Mouse (Mus musculus) kidney, postnatal 0 days (tissue): ENCODE measurements at regions not wholly inside any gene's neighbourhood (a gene's known extent, or its start where the extent isn't known, plus 50 kb on each side); places are given as distances from the start of the nearest gene placed in this dataset.

Source experiments
- ATAC-seq: fragments of 200-750 bp; cut with Nextera tagmentation; replicated peaks from 2 replicates; pipeline ENCODE4 v1.8.0; 2017; ENCODE audit warnings: low read depth, moderate number of reproducible peaks, moderate TSS enrichment, moderate library complexity; ENCODE audit not compliant: low FRiP score
- DNase-seq: peaks from one replicate; pipeline ENCODE4 v3.0.0-alpha.2; 2016; ENCODE audit warnings: low spot score
- H3K27ac ChIP-seq: fragments of 300-500 bp; sonication (generic); 2 replicates; pipeline ENCODE4 v1.5.1; 2014; ENCODE audit warnings: mild to moderate bottlenecking
- H3K27me3 ChIP-seq: fragments of 300-500 bp; sonication (generic); 2 replicates; pipeline ENCODE4 v1.6.1; 2014; ENCODE audit warnings: low read length, mixed read lengths; ENCODE audit not compliant: insufficient read depth
- H3K36me3 ChIP-seq: fragments of 300-500 bp; sonication (generic); 2 replicates; pipeline ENCODE4 v1.6.1; 2014; ENCODE audit warnings: low read length, mixed read lengths; ENCODE audit not compliant: insufficient read depth
- H3K4me1 ChIP-seq: fragments of 300-500 bp; sonication (generic); replicated peaks from 2 replicates; pipeline ENCODE4 v1.6.1; 2014; ENCODE audit warnings: antibody characterized with exemption, low read length, mixed read lengths; ENCODE audit not compliant: insufficient read depth
- H3K4me2 ChIP-seq: fragments of 300-500 bp; sonication (generic); 2 replicates; pipeline ENCODE4 v1.6.1; 2014; ENCODE audit warnings: mild to moderate bottlenecking, low read length, moderate library complexity, mixed read lengths
- H3K4me3 ChIP-seq: fragments of 300-500 bp; sonication (generic); replicated peaks from 2 replicates; pipeline ENCODE4 v1.5.1; 2014; ENCODE audit warnings: low read depth, low read length
- H3K9ac ChIP-seq: fragments of 300-500 bp; sonication (generic); 2 replicates; pipeline ENCODE4 v1.6.1; 2014; ENCODE audit warnings: low read depth, low read length
- H3K9me3 ChIP-seq: fragments of 300-500 bp; sonication (generic); replicated peaks from 2 replicates; pipeline ENCODE4 v1.6.1; 2016; ENCODE audit warnings: low read length, inconsistent platforms, mixed read lengths
- CTCF ChIP-seq: IDR thresholded peaks from 2 replicates; pipeline ENCODE4 v1.5.1; 2016; ENCODE audit warnings: antibody characterized with exemption, low read depth, mild to moderate bottlenecking, moderate library complexity
- WGBS: fragments of 180-500 bp; shearing (Covaris S2); extraction: QIAGEN DNeasy Blood & Tissue Kit; methylation state at CpG from one replicate; pipeline ENCODE4 v1.1.7; 2014; 5-methylcytosine and 5-hydroxymethylcytosine counted together

- DNase-seq (no peak), ATAC-seq (no peak)
- Histone ChIP-seq H3K27me3 (no peaks in the 10 kb centered on the region), H3K4me3 (no peak overlapping the region), H3K4me1 (0 out of 2 replicates have a peak, but pooled peaks cover 5% of the 10 kb centered on the region), H3K27ac (no peak overlapping the region), H3K36me3 (no peaks in the 10 kb centered on the region), H3K4me2 (no peak overlapping the region), H3K9ac (no peak overlapping the region), H3K9me3 (no peaks in the 10 kb centered on the region)
- TF ChIP-seq CTCF, result no peak
- 73% methylated on average over 4 of the region's 4 CpGs for WGBS
Observed at GRCm38 (mm10) chr6:93165942-93166341, 222.7 kb upstream of the Adamts9 start.

GRCm38 (mm10) chr6:93152431-93153208, 209.3 kb upstream of the Adamts9 start:
- WGBS, result 84% methylated on average over 5 of the region's 5 CpGs

GRCm38 (mm10) chr6:93150531-93150930, 207.2 kb upstream of the Adamts9 start:
- peak; percentile 48 for DNase-seq

More at GRCm38 (mm10) chr6:93152431-93153208, 209.3 kb upstream of the Adamts9 start:
- Histone ChIP-seq H3K4me3 (no peak overlapping the region), H3K27me3 (no peaks in the 10 kb centered on the region), H3K9me3 (no peaks in the 10 kb centered on the region), H3K27ac (no peak overlapping the region), H3K4me2 (no peak overlapping the region), H3K9ac (no peak overlapping the region), H3K36me3 (no peaks in the 10 kb centered on the region), H3K4me1 (no peaks in the 10 kb centered on the region)
- no peak for TF ChIP-seq CTCF
- no peak for ATAC-seq
- no peak for DNase-seq

GRCm38 (mm10) chr6:93149956-93150355, 206.7 kb upstream of the Adamts9 start:
- ATAC-seq (no peak), DNase-seq (no peak)
- no peak overlapping the region for H3K4me3 ChIP-seq
- H3K9me3 ChIP-seq, result no peaks in the 10 kb centered on the region
- no peak overlapping the region for H3K27ac ChIP-seq
- no peak overlapping the region for H3K9ac ChIP-seq
- H3K36me3 ChIP-seq, result no peaks in the 10 kb centered on the region
- no peaks in the 10 kb centered on the region for H3K4me1 ChIP-seq
- no peak overlapping the region for H3K4me2 ChIP-seq
- TF ChIP-seq CTCF, result no peak
- no peaks in the 10 kb centered on the region for H3K27me3 ChIP-seq
- WGBS, result 47% methylated on average over 4 of the region's 4 CpGs

More at GRCm38 (mm10) chr6:93150531-93150930, 207.2 kb upstream of the Adamts9 start:
- WGBS, result 42% methylated on average over 2 of the region's 2 CpGs
- Histone ChIP-seq H3K9me3 (no peaks in the 10 kb centered on the region), H3K4me1 (no peaks in the 10 kb centered on the region), H3K27me3 (no peaks in the 10 kb centered on the region), H3K36me3 (no peaks in the 10 kb centered on the region), H3K4me3 (no peak overlapping the region), H3K4me2 (no peak overlapping the region), H3K27ac (no peak overlapping the region), H3K9ac (no peak overlapping the region)
- no peak for TF ChIP-seq CTCF
- no peak for ATAC-seq

- Histone ChIP-seq H3K36me3 (no peaks in the 10 kb centered on the region), H3K9ac (no peak overlapping the region), H3K27me3 (no peaks in the 10 kb centered on the region), H3K27ac (no peak overlapping the region), H3K4me1 (no peaks in the 10 kb centered on the region), H3K4me2 (no peak overlapping the region), H3K9me3 (no peaks in the 10 kb centered on the region), H3K4me3 (no peak overlapping the region)
- ATAC-seq (no peak), DNase-seq (peak; percentile 58)
- WGBS, result 22% methylated on average over 4 of the region's 4 CpGs
- TF ChIP-seq CTCF, result no peak
Observed at GRCm38 (mm10) chr6:93140331-93140731, 197.0 kb upstream of the Adamts9 start.

GRCm38 (mm10) chr6:93133940-93134339, 190.6 kb upstream of the Adamts9 start:
- no peak for DNase-seq
- H3K9me3 ChIP-seq, result no peaks in the 10 kb centered on the region
- H3K27ac ChIP-seq, result no peak overlapping the region
- H3K4me3 ChIP-seq, result no peak overlapping the region
- no peak for ATAC-seq
- no peaks in the 10 kb centered on the region for H3K4me1 ChIP-seq
- H3K9ac ChIP-seq, result no peak overlapping the region
- WGBS, result 60% methylated on average over 5 of the region's 5 CpGs
- H3K36me3 ChIP-seq, result no peaks in the 10 kb centered on the region
- no peaks in the 10 kb centered on the region for H3K27me3 ChIP-seq
- no peak overlapping the region for H3K4me2 ChIP-seq
- no peak for TF ChIP-seq CTCF
